Mouse (Mus musculus): ENCODE measurements at regions not wholly inside any gene's neighbourhood (a gene's known extent, or its start where the extent isn't known, plus 50 kb on each side); places are given as distances from the start of the nearest gene placed in this dataset.

GRCm38 (mm10) chr1:83808432-83808831, 400.4 kb upstream of the Sphkap start:
- TF ChIP-seq CTCF (IDR thresholded peaks at IDR 0.05; ENCODE audit: low read depth) (no peak), EP300 (IDR thresholded peaks at IDR 0.05; ENCODE audit: low read depth) (no peak)

Data from heart, postnatal 0 days (tissue).